Mouse (Mus musculus) midbrain, embryonic 11.5 days (tissue): ENCODE measurements around the gene Tspan2. TPM values are rescaled to one million over a fixed set of nuclear protein-coding genes. Genes with fewer than 3 reads are reported as not detected.

ENCODE experiments used
- ATAC-seq: fragments of 200-750 bp; cut with Nextera tagmentation; 2 replicates; pipeline ENCODE4 v1.8.0; 2017; ENCODE audit warnings: moderate TSS enrichment, moderate library complexity; ENCODE audit not compliant: low FRiP score
- DNase-seq: peaks from one replicate; pipeline ENCODE4 v3.0.0; 2015; ENCODE audit warnings: low spot score; ENCODE audit errors: missing footprints
- H3K27ac ChIP-seq: fragments of 300-500 bp; sonication (generic); 2 replicates; pipeline ENCODE4 v1.5.1; 2014; ENCODE audit warnings: low read depth, low read length
- H3K27me3 ChIP-seq: fragments of 300-500 bp; sonication (generic); 2 replicates; pipeline ENCODE4 v1.6.1; 2014; ENCODE audit warnings: mild to moderate bottlenecking, low read length, moderate library complexity, mixed read lengths; ENCODE audit not compliant: control insufficient read depth, insufficient read depth
- H3K36me3 ChIP-seq: fragments of 300-500 bp; sonication (generic); 2 replicates; pipeline ENCODE4 v1.6.1; 2014; ENCODE audit warnings: mild to moderate bottlenecking, low read length, moderate library complexity, mixed read lengths; ENCODE audit not compliant: control insufficient read depth, insufficient read depth
- H3K4me1 ChIP-seq: fragments of 300-500 bp; sonication (generic); 2 replicates; pipeline ENCODE4 v1.6.1; 2014; ENCODE audit warnings: low read length; ENCODE audit not compliant: control insufficient read depth, insufficient read depth
- H3K4me2 ChIP-seq: fragments of 300-500 bp; sonication (generic); 2 replicates; pipeline ENCODE4 v1.6.1; 2014; ENCODE audit warnings: mild to moderate bottlenecking, moderate library complexity
- H3K4me3 ChIP-seq: fragments of 300-500 bp; sonication (generic); 2 replicates; pipeline ENCODE4 v1.5.1; 2014; ENCODE audit warnings: low read depth, low read length
- H3K9ac ChIP-seq: fragments of 300-500 bp; sonication (generic); 2 replicates; pipeline ENCODE4 v1.6.1; 2014; ENCODE audit warnings: low read length
- H3K9me3 ChIP-seq: fragments of 300-500 bp; sonication (generic); 2 replicates; pipeline ENCODE4 v1.6.1; 2016; ENCODE audit warnings: low read length; ENCODE audit not compliant: control insufficient read depth
- WGBS: fragments of 180-500 bp; shearing (Covaris S2); extraction: QIAGEN DNeasy Blood & Tissue Kit; methylation state at CpG from one replicate; pipeline ENCODE4 v1.1.7; 2014; 5-methylcytosine and 5-hydroxymethylcytosine counted together
- polyA plus RNA-seq: library from polyadenylated mRNA; unstranded; fragments of >200 nt; fragmentation: Nextera tagmentation; extraction: Ambion mirVana; gene quantifications from 2 replicates; pipeline ENCODE4 v1.2.1, GENCODE M21; 2014

Tspan2 gene
- polyA plus RNA-seq, 1 experiment from 2014 or later: 10.4 TPM

- no peak overlapping the region for H3K9ac ChIP-seq
- H3K4me1 ChIP-seq: peaks cover 20% of the 10 kb centered on the region
- ATAC-seq: peak; percentile 47
- H3K4me2 ChIP-seq: no peak overlapping the region
- 33% methylated on average over 4 of the region's 4 CpGs for WGBS
- H3K9me3 ChIP-seq: no peaks in the 10 kb centered on the region
- no peaks in the 10 kb centered on the region for H3K27me3 ChIP-seq
- no peak overlapping the region; the same call in 1 of the 2 replicates for H3K27ac ChIP-seq
- H3K36me3 ChIP-seq: no peaks in the 10 kb centered on the region
- H3K4me3 ChIP-seq: no peak overlapping the region
- peak; percentile 88 for DNase-seq
These were observed 8.4 kb downstream of the Tspan2 start for GRCm38 (mm10) chr3:102742725-102743124.

- Histone ChIP-seq H3K4me1 (peaks cover 20% of the 10 kb centered on the region), H3K9ac (no peak overlapping the region), H3K4me3 (no peak overlapping the region), H3K9me3 (no peaks in the 10 kb centered on the region), H3K27me3 (no peaks in the 10 kb centered on the region), H3K27ac (no peak overlapping the region; the same call in 1 of the 2 replicates), H3K36me3 (no peaks in the 10 kb centered on the region), H3K4me2 (no peak overlapping the region)
- WGBS: 32% methylated on average over 4 of the region's 4 CpGs
- ATAC-seq: peak; percentile 45; the same call in 1 of the 2 replicates
- no peak for DNase-seq
These were observed 8.9 kb downstream of the Tspan2 start for GRCm38 (mm10) chr3:102743202-102743601.

GRCm38 (mm10) chr3:102743781-102744471, 9.6 kb downstream of the Tspan2 start:
- H3K27ac ChIP-seq: no peak overlapping the region; the same call in 1 of the 2 replicates
- H3K4me3 ChIP-seq: no peak overlapping the region
- no peak overlapping the region for H3K9ac ChIP-seq
- ATAC-seq (no peak), DNase-seq (no peak)
- H3K9me3 ChIP-seq: no peaks in the 10 kb centered on the region
- no peaks in the 10 kb centered on the region for H3K36me3 ChIP-seq
- 82% methylated on average over 9 of the region's 9 CpGs for WGBS
- peaks cover 20% of the 10 kb centered on the region for H3K4me1 ChIP-seq
- H3K4me2 ChIP-seq: no peak overlapping the region
- H3K27me3 ChIP-seq: no peaks in the 10 kb centered on the region

- Histone ChIP-seq H3K9me3 (no peaks in the 10 kb centered on the region), H3K27ac (no peak overlapping the region), H3K27me3 (no peaks in the 10 kb centered on the region), H3K4me1 (peaks cover 20% of the 10 kb centered on the region), H3K4me2 (no peak overlapping the region), H3K9ac (no peak overlapping the region), H3K4me3 (no peak overlapping the region), H3K36me3 (no peaks in the 10 kb centered on the region)
- WGBS: 58% methylated on average over 5 of the region's 5 CpGs
- ATAC-seq: no peak
- no peak for DNase-seq
These were observed 10.3 kb downstream of the Tspan2 start for GRCm38 (mm10) chr3:102744657-102745056.

GRCm38 (mm10) chr3:102746174-102746573, 11.8 kb downstream of the Tspan2 start:
- Histone ChIP-seq H3K9ac (no peak overlapping the region), H3K27me3 (no peaks in the 10 kb centered on the region), H3K4me3 (no peak overlapping the region), H3K27ac (no peak overlapping the region), H3K9me3 (no peaks in the 10 kb centered on the region), H3K4me2 (no peak overlapping the region), H3K36me3 (no peaks in the 10 kb centered on the region), H3K4me1 (peaks cover 20% of the 10 kb centered on the region)
- ATAC-seq: no peak
- no peak for DNase-seq
- WGBS: 83% methylated on average over 4 of the region's 4 CpGs

- H3K4me3 ChIP-seq: no peak overlapping the region
- H3K4me1 ChIP-seq: peaks cover 14% of the 10 kb centered on the region
- no peak overlapping the region for H3K9ac ChIP-seq
- no peaks in the 10 kb centered on the region for H3K9me3 ChIP-seq
- no peak overlapping the region for H3K4me2 ChIP-seq
- DNase-seq (no peak), ATAC-seq (no peak)
- H3K27ac ChIP-seq: no peak overlapping the region
- WGBS: 73% methylated on average over 3 of the region's 3 CpGs
- no peaks in the 10 kb centered on the region for H3K27me3 ChIP-seq
- H3K36me3 ChIP-seq: no peaks in the 10 kb centered on the region
These were observed 13.7 kb downstream of the Tspan2 start for GRCm38 (mm10) chr3:102748038-102748437.

GRCm38 (mm10) chr3:102748686-102749085, 14.4 kb downstream of the Tspan2 start:
- Histone ChIP-seq H3K27ac (no peak overlapping the region), H3K4me1 (peaks cover 7% of the 10 kb centered on the region), H3K4me3 (no peak overlapping the region), H3K36me3 (no peaks in the 10 kb centered on the region), H3K9me3 (no peaks in the 10 kb centered on the region), H3K9ac (no peak overlapping the region), H3K27me3 (no peaks in the 10 kb centered on the region), H3K4me2 (no peak overlapping the region)
- 91% methylated on average over 5 of the region's 5 CpGs for WGBS
- DNase-seq (no peak), ATAC-seq (no peak)

GRCm38 (mm10) chr3:102751136-102751535, 16.8 kb downstream of the Tspan2 start:
- no peaks in the 10 kb centered on the region for H3K27me3 ChIP-seq
- no peak for ATAC-seq
- no peak overlapping the region for H3K9ac ChIP-seq
- WGBS: 71% methylated on average over 5 of the region's 5 CpGs
- H3K9me3 ChIP-seq: no peaks in the 10 kb centered on the region
- H3K4me2 ChIP-seq: no peak overlapping the region
- H3K36me3 ChIP-seq: no peaks in the 10 kb centered on the region
- H3K4me3 ChIP-seq: no peak overlapping the region
- no peak overlapping the region for H3K27ac ChIP-seq
- H3K4me1 ChIP-seq: no peaks in the 10 kb centered on the region
- no peak for DNase-seq

GRCm38 (mm10) chr3:102751536-102751935, 17.2 kb downstream of the Tspan2 start:
- ATAC-seq (no peak), DNase-seq (no peak)
- no peak overlapping the region for H3K4me3 ChIP-seq
- H3K9me3 ChIP-seq: no peaks in the 10 kb centered on the region
- H3K27me3 ChIP-seq: no peaks in the 10 kb centered on the region
- H3K36me3 ChIP-seq: no peaks in the 10 kb centered on the region
- WGBS: 88% methylated on average over 3 of the region's 3 CpGs
- no peaks in the 10 kb centered on the region for H3K4me1 ChIP-seq
- no peak overlapping the region for H3K4me2 ChIP-seq
- no peak overlapping the region for H3K27ac ChIP-seq
- H3K9ac ChIP-seq: no peak overlapping the region
